Mouse (Mus musculus) left cerebral cortex, postnatal 36 days (tissue): ENCODE data around the gene Krt33a. TPM values are rescaled to one million over a fixed set of nuclear protein-coding genes. Genes with fewer than 3 reads are reported as not detected.
A peak's percentile ranks its signal among the peaks of the same experiment; 100 is the strongest.

Source experiments
- DNase-seq, 2 experiments: peaks; one replicate each; pipeline ENCODE4 v3.0.0; 2021 to 2022; ENCODE audit warnings: low spot score in 2 of 2, mixed read lengths in 1 of 2
- intact Hi-C: fragments of 180-260 bp; cut with DNase I; formaldehyde crosslinking; loops from one replicate; pipeline ENCODE4 v1.15.1; 2025
- total RNA-seq, 2 experiments: library from RNA; stranded (reverse); gene quantifications; 2 replicates each; pipeline ENCODE4 v1.2.3; 2021

Gene Krt33a
- not detected for total RNA-seq

DNA sequence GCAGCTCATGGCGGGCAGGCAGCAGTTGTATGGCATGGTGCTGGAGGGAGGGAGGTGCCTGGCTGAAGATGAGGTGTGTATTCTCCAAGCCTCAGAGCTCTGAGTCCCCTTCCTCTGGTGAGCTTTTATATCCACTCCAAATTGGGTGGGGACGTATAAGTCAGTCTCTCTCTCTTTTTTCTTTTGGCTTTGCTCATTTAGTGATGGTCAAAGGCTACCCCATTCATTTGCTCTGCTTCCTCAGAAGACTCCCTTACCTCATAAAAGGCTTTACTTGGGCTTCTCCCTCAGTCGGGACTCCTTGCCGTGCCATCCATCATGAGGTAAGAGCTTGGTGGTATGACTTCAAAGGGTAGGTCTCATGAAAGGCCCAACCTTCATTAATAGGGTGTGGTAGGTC lies at the start of gene Krt33a:
TSS of gene Krt33a (minus strand) at position 101 of the 400 bp plus-strand sequence.
- intact Hi-C loops: no loop called here
- no peak for DNase-seq

DNA sequence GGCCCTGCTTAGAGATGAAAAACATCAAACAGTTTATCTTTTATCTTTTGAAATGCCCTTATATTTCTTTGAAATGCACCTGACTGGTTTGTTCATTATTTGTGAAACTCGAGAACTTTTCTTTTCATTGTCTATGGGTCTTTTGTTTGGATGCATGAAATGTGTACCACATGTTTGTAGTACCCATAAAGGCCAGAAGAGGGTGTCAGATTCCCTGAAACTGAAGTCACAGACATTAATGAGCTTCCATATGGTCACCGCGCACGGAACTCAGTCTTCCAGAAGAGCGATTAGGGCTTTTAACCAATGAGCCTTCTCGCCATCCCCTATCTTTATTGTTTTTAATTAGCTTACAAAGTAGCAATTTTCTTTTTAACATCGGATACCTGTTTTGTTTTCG lies 42.9 kb upstream of the Krt33a start:
- no peak for DNase-seq
- intact Hi-C loops: no loop called here

DNA sequence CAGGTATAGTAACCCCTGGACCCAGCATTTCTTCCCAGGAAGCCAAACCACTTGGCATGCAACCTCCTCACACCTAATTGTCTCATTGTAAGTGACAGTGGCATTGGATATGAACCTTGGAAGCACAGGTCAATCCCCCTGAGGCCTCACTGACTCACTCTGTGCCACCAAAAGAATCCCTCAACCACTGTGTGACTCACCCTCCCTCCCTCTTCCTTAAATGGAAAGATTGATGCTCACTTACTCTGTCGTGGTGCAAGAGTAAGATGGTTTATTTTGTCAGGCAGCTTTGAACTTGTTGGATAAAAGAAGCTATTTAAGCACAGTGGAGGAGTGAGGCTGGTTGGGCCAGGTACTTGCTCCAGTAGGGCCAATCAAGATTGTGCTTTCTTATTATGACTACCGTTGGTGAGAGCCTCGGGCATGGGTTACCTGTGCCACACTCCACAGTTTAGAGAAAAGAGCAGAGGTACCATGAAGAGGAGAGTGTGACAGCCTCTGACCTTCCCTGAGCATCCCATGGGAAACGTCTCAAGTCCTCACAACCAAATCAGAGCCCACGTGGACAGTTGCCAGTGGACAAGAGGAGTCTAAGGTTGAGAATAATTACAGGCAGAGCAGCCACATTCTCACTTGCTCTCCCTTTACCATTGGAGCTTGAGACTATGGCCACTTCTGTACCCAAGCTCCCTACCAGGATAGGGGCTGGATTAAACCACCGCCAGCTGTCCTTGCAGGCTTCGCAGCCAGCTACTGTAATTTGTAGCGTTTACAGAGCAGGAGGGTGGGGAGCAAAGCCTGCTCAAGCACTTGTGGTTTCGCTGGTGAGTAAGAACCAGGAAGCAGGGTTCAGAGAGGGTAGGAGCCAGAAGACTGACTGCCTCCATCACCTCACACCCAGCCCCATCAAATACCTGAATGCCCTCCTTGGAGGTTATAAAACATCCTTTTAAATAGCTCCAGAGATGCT lies 40.0 kb upstream of the Krt33a start:
- DNase-seq: no peak
- intact Hi-C loops: no loop called here

DNA sequence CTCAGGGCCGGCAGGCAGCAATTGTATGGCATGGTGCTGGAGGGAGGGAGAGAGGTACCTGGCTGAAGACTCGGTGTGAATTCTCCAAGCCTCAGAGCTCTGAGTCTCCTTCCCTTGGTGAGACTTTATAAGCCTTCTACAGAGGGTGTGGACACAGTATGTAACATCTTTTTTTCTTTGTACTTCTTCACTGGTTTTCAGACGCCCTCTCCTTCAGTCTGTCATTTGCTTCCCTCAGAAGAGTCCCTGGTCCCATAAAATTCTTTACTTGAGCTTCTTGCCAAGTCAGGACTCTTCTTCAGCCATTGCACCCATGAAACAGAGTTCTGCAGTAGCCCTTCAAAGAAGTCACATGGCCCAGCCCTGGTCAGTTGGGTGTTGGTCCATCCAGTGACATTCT lies 34.4 kb upstream of the Krt33a start, which contains the start of gene Krt31:
TSS of gene Krt31 (minus strand) at position 101 of the 400 bp plus-strand sequence.
- intact Hi-C loops: no loop called here
- no peak for DNase-seq

DNA sequence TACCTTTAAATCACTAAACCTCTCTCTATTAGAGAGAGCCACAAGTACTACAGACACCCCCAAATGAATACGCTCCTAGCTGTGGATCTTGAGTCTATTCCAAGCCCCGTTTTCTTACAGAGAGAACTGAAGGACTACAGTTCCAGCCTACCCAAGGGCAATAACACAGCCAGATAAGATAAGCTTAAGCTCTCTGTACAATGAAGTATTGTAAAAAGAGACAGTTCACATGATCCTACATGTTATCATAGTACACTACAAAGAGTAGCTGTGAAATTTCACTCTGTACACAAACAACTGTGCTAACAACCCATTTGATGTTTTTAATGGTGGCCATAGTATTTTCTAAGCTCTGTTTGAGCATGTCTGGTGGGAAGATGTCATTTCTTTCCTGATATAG lies 31.2 kb upstream of the Krt33a start:
- DNase-seq: no peak

DNA sequence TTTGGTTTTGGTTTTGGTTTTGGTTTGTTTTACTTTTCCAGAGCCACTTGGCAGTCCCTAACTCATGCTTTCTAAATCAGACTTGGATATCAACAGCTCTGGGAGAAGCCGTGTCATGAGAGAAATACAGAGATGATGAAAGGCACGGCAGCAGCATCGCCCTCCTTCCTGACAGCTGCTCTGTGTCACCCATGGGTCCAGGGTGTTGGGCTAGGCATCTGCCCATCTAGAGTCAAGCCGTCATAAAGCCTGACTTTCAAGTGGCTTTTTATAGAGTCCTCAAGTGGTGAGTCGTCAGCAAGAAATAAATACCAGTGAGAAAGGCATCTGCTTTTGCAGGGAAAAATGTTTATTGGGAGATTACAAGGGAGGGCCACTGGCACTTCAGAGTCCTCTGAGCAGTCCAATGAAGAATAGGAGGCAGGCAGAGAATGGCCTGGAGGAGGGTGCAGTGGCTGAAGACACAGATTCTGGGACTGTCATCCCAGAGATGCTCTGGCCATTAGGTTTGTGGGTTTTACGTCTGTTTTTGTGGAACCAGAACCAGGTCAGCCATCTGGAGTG lies 30.4 kb upstream of the Krt33a start:
- intact Hi-C loops: no loop called here
- no peak for DNase-seq

More for the DNA sequence above, 31.2 kb upstream of the Krt33a start:
- intact Hi-C loops: no loop called here

DNA sequence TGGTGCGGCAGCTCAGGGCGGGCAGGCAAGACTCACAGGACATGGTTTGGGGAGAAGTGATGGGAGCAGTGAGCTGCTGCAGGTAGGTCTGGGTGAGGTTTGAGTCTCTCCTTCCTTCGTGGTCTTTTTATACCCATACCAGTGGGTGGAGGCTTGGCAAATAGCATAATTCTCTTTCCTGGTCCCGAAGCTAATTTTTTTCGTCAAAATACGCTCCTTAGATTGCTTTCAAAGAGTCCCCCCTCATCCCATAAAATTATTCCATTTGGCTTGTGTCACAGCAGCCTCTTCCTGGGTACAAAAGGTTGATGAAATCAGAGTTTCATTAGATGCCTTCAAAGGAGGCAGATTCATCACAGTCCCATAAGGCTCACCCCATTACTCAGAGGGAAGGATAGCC lies 25.4 kb upstream of the Krt33a start, which contains the start of gene Krt34:
TSS of gene Krt34 (minus strand) at position 101 of the 400 bp plus-strand sequence.
- intact Hi-C loops: no loop called here

DNA sequence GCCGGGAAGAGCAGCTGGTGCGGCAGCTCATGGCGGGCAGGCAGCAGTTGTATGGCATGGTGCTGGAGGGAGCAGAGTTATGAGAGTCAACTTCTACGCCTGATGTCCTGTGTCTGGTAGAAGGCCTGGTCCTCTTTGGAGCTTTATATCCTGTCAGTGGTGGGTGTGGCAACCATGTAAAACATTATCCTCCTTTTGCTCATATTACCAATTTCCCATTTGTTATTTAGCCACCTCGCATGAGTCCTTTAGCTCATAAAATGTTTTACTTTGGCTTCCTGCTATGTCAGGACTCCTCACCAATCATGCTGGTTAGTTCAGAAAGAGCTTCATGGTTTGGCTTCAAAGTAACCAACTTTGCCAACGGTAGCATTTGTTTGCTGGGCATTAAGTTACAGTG lies 13.8 kb upstream of the Krt33a start, which contains the start of gene Krt33b:
TSS of gene Krt33b (minus strand) at position 101 of the 400 bp plus-strand sequence.
- DNase-seq: no peak
- intact Hi-C loops: no loop called here

More for the DNA sequence above, 25.4 kb upstream of the Krt33a start, which contains the start of gene Krt34:
- no peak for DNase-seq

DNA sequence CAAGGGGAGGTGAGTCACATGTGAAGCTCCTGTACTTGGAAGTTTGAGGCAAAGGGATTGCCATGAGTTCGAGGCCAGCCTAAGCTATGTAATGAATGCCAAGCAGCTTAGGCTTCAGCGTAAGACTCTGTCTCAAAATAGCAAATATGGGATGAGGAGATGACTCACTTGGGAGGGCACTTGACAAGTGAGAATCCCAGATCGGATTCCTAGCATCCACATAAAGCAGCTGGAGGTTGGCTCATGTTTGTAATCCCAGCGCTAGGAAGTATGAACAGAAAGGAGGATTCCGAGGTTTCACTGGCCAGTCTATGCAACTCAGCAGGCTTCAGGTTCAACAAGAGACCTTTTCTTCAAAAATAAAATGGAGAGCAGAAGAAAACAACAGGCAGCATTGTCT lies 5.4 kb upstream of the Krt33a start:
- peak in 1 of 2 experiments; percentile 9 for DNase-seq
- intact Hi-C loops: no loop called here

DNA sequence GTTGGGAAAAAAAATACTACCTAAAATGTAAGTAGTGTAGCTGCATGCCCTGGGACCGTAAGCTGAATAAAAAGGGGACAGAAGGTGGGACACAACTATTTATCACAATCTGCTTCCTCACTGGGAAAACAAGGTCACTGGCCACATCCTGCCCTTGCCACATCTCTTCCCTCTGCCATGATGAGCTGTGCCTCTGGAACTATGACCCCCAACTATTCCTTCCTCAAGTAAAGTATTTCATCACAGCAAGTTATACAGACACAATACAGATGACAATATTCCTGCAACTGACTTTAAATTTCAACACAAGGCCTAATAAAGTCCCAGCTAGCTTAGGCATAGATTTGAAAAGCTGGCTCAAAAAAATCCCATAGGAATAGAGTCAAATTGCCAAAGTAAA lies 3.5 kb upstream of the Krt33a start:
- intact Hi-C loops: no loop called here
- no peak for DNase-seq

DNA sequence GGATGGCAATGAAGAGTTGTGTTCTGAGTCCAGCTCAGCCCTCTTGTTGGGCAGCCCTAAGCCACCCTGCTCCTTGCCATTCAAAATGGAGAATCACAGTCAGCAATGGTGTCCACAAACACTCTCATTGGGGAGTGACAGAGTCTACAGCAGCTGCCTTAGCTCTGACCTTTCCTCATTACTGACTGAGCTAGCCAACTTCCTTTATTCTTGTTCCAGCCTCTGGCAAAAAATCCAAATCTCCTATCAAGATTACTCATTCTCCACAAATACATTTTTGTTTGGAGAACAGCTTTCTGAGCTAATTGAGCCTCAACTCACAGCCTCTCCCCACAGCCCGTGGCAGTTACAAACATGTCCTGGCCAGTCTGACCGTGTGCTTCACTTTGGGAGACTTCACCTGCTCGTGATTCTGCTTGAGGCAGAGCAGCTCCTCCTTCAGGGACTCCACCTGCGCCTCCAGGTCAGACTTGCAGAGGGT lies 2.3 kb downstream of the Krt33a start:
- no peak for DNase-seq

DNA sequence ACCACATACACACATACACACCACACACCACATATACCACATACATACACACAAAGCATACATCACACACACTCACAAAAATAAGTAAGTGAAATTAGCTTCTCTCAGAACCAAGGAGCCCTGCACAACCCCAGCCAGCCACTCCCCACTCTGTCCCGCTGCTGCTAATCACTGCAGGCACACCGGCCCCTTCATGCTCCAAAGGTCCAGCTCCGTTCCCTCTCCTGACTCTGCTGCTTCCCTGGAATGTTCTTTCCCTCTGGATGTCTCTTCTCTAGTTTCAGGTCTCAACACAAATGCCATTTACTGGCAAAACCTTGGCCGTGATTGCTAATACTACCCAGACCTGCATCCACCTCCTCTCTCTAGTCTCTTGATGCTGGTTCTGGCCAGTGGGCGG lies 5.3 kb downstream of the Krt33a start:
- no peak for DNase-seq
- intact Hi-C loops: no loop called here

More for the DNA sequence above, 2.3 kb downstream of the Krt33a start:
- intact Hi-C loops: no loop called here

DNA sequence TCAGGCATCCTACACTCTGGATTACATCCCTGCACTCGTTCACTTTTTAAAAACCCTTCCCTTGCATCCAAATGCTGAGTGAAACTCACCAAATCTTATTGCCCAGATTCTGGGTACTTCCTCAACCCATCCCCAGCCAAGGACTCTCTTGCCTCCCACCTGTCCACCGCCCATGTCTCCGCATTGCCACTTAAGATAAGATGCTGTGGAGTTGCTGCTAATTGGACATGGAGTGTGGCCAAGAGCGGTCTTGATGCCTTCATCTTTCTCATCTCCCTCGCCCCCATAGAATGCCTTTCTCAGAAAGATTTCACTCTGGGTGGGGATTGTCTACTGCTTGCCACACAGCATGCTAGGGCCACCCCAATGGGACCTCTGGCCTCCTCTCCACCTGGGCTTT lies 7.7 kb downstream of the Krt33a start:
- intact Hi-C loops: loop anchor here (10.0 kb wide), 2 partner anchors 276 to 624 kb away; partner anchors contain the start of gene Krt10
- DNase-seq: peak in 1 of 2 experiments; percentile 38

DNA sequence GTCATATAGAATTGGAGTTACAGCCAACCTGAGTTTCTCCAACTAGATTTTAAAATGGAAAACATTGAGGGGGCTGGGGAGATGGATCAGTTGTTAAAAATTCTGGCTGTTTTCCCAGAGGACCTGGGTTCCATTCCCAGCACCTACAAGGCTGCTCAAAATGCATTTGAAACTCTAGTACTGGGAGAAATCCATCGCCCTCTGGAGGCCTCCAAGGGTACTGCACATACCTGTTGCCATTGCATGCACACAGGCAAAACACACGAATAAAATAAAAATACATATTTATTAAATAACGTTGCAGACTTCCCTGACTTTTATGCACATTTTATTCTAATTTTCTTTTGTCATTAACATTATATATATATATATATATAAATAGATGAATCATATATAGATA lies 9.4 kb downstream of the Krt33a start:
- intact Hi-C loops: loop anchor here (10.0 kb wide), 2 partner anchors 278 to 622 kb away; partner anchors contain the start of gene Krt10
- no peak for DNase-seq

DNA sequence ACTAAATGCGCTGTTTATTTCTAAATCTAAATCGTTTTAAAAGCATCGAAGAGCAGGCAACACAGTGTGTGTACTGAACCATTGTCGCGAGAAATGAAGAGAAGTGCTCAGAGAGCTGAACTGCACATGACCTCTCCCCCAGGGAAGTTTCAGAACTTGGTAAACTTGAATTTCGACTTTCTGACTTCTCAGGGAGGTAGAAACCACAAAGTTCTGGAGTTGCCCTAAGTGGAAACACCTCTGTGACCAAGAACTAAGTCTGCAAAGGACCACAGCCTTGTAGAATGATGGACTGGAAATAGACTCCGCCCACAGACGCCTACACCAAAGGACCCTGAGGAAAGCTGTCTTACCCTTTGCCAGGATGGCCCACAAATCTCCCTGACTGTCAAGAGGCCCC lies 10.1 kb downstream of the Krt33a start:
- intact Hi-C loops: loop anchor here (2.0 to 10.0 kb wide), 3 partner anchors 279 to 621 kb away; partner anchors contain the start of gene Krt10
- no peak for DNase-seq

DNA sequence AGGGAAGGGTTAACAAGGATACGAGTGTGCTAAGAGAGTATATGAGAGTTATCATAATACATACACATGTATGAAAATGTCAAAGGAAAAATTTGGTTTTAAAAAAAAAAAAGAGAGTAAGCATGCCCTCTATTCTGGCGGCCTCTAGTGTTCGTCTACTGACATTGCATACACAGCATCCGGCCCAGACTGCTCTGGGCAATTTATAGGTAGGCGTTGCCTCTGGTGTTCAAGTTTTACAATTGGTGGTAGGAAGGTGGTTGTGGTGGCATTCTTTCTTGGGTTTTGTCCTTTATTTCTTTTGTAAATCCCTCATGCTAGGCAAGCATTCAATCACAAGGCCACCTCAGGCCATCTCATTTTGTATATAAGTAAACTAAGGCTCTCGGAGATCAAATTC lies 11.2 kb downstream of the Krt33a start:
- intact Hi-C loops: loop anchor here (2.0 to 10.0 kb wide), 3 partner anchors 280 to 620 kb away; partner anchors contain the start of gene Krt10

DNA sequence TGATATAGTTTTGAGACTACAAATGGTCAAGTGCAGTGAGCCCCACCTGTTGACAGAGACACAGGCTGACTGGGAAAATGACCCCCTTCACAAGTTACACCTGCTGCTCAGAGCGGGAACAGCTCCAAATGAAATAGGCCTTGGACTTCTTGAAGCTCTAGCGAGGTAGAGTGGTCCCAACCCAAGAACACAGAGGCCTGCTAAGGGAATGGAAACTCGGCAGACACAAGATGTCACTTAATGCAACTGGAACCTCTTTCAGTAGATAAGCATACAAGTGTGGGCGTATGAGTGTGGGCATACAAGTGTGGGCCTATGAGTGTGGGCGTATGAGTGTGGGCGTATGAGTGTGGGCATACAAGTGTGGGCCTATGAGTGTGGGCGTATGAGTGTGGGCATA lies 16.9 kb downstream of the Krt33a start:
- intact Hi-C loops: no loop called here
- DNase-seq: no peak

More for the DNA sequence above, 11.2 kb downstream of the Krt33a start:
- DNase-seq: peak; percentile 34 to 60

DNA sequence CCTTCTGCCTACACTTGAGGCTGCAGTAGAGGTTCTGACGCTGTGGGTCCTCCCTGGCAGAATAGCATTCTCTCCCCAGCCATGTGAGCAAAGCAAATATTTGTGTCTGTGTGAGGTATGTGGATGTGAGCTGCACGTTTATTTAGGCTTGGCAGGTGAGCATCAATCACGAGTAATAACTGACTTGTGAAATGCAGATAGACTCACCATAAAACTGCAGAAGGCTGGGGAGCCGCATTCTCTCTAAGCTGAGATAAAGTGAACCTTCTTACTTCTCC lies 21.7 kb downstream of the Krt33a start:
- no peak for DNase-seq
- intact Hi-C loops: no loop called here

DNA sequence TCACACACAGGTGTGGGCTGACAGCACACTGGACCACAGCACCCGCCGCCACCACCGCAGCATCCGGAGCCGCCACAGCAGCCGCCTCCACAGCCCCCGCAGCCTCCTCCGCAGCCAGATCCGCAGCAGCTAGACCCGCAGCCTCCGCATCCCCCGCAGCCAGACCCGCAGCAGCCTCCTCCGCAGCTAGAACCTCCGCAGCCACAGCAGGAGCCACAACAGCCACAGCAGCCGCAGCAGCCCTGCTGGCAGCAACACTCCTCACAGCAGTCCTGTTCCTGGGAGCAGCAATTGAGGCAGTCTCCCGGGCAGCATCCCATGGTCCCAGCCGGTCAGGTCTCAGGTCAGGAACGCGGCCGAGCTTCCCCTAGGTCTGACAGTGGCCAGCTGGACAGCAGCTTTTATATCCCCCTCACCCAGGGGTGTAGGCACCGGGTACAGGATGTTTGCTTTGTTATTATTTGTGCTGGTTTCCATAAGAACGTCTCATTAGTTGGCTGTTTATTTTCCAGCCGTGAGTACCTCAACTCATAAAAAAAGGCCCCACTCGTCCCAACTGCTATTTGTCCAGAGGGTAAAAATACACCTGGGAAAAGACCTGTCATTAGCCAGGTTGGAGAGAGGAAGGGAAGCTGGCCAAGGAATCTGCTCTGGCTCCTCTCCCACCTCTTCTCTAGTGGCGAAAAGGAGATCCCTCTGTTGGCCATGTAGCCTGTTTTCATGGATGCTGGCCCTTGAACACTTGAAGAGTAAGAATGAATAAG lies 22.2 kb downstream of the Krt33a start, which contains the start of gene Krtap17-1:
TSS of gene Krtap17-1 (minus strand) at position 375 of the 764 bp plus-strand sequence.
- intact Hi-C loops: no loop called here
- no peak for DNase-seq

DNA sequence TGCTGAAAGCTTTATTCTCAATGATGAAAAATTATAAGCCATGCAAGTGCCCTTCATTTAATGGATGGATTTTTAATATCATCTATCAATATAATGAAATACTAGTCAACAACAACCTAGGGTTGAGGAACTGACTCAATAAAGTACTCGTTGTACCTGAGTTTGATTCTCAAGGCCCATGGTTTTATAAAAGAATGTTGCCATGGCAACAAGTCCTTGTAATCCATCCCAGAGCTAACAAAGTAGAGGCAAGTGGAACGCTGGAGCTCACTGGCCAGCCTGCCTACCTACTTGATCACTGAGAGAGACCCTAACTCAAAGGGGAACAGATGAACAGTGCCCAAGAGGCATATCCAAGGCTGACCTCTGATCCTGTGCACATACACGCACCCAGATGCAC lies 25.4 kb downstream of the Krt33a start:
- DNase-seq: no peak
- intact Hi-C loops: no loop called here
